Mouse (Mus musculus) hindbrain, embryonic 14.5 days (tissue): Measurements from ENCODE around the gene Tbcd. TPM values are rescaled to one million over a fixed set of nuclear protein-coding genes. Genes with fewer than 3 reads are reported as not detected.

Experiments used
- ATAC-seq: fragments of 200-750 bp; cut with Nextera tagmentation; 2 replicates; pipeline ENCODE4 v1.8.0; 2017; ENCODE audit warnings: moderate number of reproducible peaks, mild to moderate bottlenecking, moderate TSS enrichment, moderate library complexity; ENCODE audit not compliant: low FRiP score
- DNase-seq: peaks from one replicate; pipeline ENCODE4 v3.0.0-alpha.2; 2015; ENCODE audit warnings: low spot score
- H3K27ac ChIP-seq: fragments of 300-500 bp; sonication (generic); 2 replicates; pipeline ENCODE4 v1.5.1; 2014; ENCODE audit warnings: mild to moderate bottlenecking, moderate library complexity
- H3K27me3 ChIP-seq: fragments of 300-500 bp; sonication (generic); 2 replicates; pipeline ENCODE4 v1.6.1; 2014; ENCODE audit warnings: mild to moderate bottlenecking, low read length, mixed read lengths; ENCODE audit not compliant: control insufficient read depth, insufficient read depth
- H3K36me3 ChIP-seq: fragments of 300-500 bp; sonication (generic); replicated peaks from 2 replicates; pipeline ENCODE4 v1.6.1; 2014; ENCODE audit not compliant: control insufficient read depth, insufficient read depth
- H3K4me1 ChIP-seq: fragments of 300-500 bp; sonication (generic); replicated peaks from 2 replicates; pipeline ENCODE4 v1.6.1; 2014; ENCODE audit warnings: antibody characterized with exemption, low read length, mixed read lengths; ENCODE audit not compliant: control insufficient read depth, insufficient read depth
- H3K4me2 ChIP-seq: fragments of 300-500 bp; sonication (generic); replicated peaks from 2 replicates; pipeline ENCODE4 v1.6.1; 2014; ENCODE audit warnings: mild to moderate bottlenecking, moderate library complexity
- H3K4me3 ChIP-seq: fragments of 300-500 bp; sonication (generic); replicated peaks from 2 replicates; pipeline ENCODE4 v1.5.1; 2014; ENCODE audit warnings: mild to moderate bottlenecking, low read length
- H3K9ac ChIP-seq: fragments of 300-500 bp; sonication (generic); 2 replicates; pipeline ENCODE4 v1.6.1; 2014
- H3K9me3 ChIP-seq: fragments of 300-500 bp; sonication (generic); 2 replicates; pipeline ENCODE4 v1.6.1; 2016; ENCODE audit warnings: low read length; ENCODE audit not compliant: control insufficient read depth
- WGBS: fragments of 180-500 bp; shearing (Covaris S2); extraction: QIAGEN DNeasy Blood & Tissue Kit; methylation state at CpG from one replicate; pipeline ENCODE4 v1.1.7; 2014; 5-methylcytosine and 5-hydroxymethylcytosine counted together
- polyA plus RNA-seq: library from polyadenylated mRNA; unstranded; fragments of >200 nt; fragmentation: Nextera tagmentation; extraction: Ambion mirVana; gene quantifications from 2 replicates; pipeline ENCODE4 v1.2.1, GENCODE M21; 2014

Gene Tbcd
- polyA plus RNA-seq, result 55.7 and 57.7 TPM in 2 replicates

DNA sequence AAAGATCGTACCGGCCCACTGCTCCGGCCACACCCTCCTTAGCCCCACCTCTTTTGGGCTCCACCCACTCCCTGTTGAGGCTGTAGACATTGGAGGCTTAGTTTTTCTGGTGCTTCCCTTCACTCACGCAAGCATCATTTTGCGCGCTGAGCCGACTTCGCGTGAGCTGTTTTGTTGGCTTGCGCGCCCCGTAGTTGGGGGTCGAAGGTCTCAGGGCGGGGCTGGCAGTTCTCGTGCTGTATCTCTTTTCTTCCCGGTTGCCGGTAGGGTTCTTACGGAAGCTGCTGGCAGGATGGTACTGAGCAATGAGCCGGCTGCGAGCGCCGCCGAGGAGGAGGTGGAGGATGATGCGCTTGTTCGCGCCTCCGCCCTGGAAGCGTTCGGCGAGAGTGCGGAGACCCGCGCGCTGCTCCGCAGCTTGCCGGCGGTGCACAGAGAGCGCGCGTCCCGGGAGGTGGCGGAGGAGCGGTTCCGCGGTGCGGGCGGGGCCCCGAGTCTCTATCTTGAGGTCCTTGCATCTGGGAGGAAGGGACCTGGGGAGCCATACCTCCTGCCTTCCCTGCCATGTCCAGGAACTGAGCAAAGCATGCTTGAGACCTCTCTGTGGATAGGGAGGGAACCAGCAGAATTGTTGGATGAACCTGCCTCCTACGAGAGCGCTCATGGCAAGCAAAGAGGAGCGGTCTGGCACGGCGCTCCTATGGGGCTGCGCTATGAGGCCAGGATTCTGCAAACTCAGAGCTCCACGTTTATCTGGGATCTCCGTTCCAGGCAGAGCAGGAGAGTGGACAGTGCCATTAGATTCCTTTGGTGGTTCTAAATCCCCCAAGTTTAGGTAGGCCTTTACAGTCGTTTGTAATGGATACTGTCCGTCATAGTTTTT, at the start of gene Tbcd:
Tbcd (plus strand) TSS at position 197 of the 883 bp plus-strand sequence.
- H3K27ac ChIP-seq, result peak within 1 kb of the TSS; percentile 80
- under 1% methylated on average over 58 of the region's 58 CpGs for WGBS
- peak within 1 kb of the TSS; percentile 76 for H3K4me3 ChIP-seq
- H3K27me3 ChIP-seq, result no peaks in the 10 kb centered on the region
- H3K4me2 ChIP-seq, result peak within 1 kb of the TSS; percentile 77
- H3K9ac ChIP-seq, result peak within 1 kb of the TSS; percentile 78
- ATAC-seq, result peak; percentile 93
- peaks cover 17% of the 10 kb centered on the region for H3K4me1 ChIP-seq
- peak; percentile 97 for DNase-seq
- peaks cover 10% of the 10 kb centered on the region; the same call in 1 of the 2 replicates for H3K36me3 ChIP-seq
- no peaks in the 10 kb centered on the region for H3K9me3 ChIP-seq

DNA sequence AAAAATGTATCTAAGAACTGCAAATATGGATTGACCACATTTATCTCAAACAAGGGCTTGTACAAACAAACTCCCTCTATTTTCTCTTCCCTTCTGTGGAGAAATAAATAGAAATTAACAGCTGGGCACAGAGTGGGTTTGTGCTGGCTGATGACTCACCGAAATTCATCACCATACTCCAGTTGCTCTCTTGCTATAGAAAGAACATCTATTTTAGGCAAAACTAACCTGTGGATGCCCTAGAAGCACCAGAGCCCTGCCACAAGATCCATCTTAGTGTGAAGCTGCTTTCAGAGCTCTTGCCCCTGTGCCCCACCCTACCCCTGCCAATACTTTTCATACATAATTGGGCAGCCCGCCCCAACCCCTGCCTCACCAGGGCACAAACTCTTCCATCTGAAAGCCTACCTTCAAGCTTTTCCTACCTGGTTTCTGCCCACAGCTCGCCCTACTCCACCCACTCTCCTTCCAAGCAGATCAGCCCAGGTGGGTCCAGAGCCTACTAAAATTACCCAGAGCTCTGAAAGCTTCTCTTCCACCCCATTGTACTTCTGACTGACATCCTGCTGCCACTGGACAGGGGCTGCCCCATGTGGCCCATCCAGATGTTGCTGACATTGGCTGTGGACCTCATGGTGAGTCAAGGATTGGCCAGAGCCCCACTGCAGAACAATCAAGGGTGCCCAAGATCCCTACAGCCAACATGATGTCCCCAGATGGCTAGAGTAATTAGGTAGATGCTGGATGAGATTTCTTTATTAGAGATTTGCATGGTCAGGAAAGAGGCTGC, 44.2 kb upstream of the Tbcd start:
- DNase-seq, result no peak
- Histone ChIP-seq H3K9ac (no peak overlapping the region), H3K36me3 (no peaks in the 10 kb centered on the region), H3K27ac (no peak overlapping the region), H3K4me2 (no peak overlapping the region), H3K9me3 (no peaks in the 10 kb centered on the region), H3K27me3 (no peaks in the 10 kb centered on the region), H3K4me3 (no peak overlapping the region), H3K4me1 (no peaks in the 10 kb centered on the region)
- 74% methylated on average over 3 of the region's 3 CpGs for WGBS
- ATAC-seq, result no peak

DNA sequence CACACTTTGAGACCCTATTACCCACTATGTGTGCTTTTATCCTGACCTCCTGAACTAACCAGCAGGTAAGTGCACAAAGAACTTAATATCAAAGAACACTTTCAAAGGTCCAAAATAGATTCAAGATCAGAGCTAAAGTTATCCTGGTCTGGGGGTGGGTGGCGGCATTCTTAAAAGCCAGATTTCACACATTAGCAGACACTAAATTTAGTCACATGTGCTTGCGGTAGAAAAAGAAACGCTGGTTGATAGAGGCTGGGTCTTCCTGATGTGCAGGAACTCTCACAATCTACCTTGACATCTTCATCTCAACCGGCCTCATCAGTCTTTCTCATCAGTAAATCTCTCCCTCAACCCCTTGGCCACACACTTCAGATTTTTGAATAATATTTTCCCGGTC, 37.0 kb upstream of the Tbcd start:
- H3K36me3 ChIP-seq, result no peaks in the 10 kb centered on the region
- ATAC-seq (no peak), DNase-seq (no peak)
- H3K27ac ChIP-seq, result no peak overlapping the region
- no peak overlapping the region for H3K9ac ChIP-seq
- H3K4me2 ChIP-seq, result no peak overlapping the region
- no peak overlapping the region for H3K4me3 ChIP-seq
- H3K4me1 ChIP-seq, result no peaks in the 10 kb centered on the region
- no peaks in the 10 kb centered on the region for H3K9me3 ChIP-seq
- WGBS, result 90% methylated on average over 5 of the region's 5 CpGs
- no peaks in the 10 kb centered on the region for H3K27me3 ChIP-seq

DNA sequence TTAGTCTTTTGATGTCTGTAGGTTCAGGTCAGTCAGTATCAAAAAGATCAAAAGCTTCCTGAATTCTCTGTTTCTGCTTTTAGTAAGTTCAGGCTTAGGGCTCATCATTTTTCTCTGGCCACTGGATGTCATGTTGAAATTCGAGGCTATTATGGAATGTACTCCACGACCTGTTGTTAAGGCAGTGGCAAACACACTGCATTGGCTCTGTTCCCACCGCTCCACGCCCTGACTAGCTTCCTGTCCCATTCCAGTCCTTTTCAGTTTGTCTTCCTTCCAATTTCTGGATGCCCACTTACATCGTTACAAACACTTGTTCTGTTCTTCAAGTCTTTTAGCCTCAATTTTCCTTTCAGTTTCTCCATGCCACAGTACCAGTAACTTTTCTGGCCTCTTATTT, 36.4 kb upstream of the Tbcd start:
- ATAC-seq, result no peak
- DNase-seq, result no peak
- Histone ChIP-seq H3K4me1 (no peaks in the 10 kb centered on the region), H3K4me3 (no peak overlapping the region), H3K4me2 (no peak overlapping the region), H3K9me3 (no peaks in the 10 kb centered on the region), H3K9ac (no peak overlapping the region), H3K36me3 (no peaks in the 10 kb centered on the region), H3K27ac (no peak overlapping the region), H3K27me3 (no peaks in the 10 kb centered on the region)
- WGBS, result 79% methylated on average over 5 of the region's 5 CpGs

DNA sequence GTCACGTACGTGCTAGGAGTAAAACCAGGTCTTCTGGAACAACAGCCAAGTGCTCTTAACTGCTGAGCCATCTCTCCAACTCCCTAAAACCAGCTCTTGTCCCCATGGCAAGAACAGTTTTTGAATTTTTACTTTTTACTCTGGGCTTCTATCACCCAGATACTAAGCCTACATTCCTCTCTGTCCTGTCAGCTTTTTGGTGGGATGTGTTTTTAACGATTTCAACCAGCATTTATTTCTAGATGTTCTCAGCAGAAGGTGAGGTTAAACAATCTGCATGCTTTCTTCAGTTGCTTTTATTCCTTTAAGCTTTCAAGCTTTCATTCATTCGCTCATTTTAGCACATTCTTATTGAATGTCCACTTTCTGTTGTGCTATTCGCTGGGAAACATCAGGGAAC, 33.8 kb upstream of the Tbcd start:
- no peaks in the 10 kb centered on the region for H3K27me3 ChIP-seq
- no peak overlapping the region for H3K4me3 ChIP-seq
- H3K9me3 ChIP-seq, result no peaks in the 10 kb centered on the region
- 89% methylated on average over 5 of the region's 5 CpGs for WGBS
- no peak overlapping the region for H3K9ac ChIP-seq
- no peaks in the 10 kb centered on the region for H3K36me3 ChIP-seq
- no peak for ATAC-seq
- no peak for DNase-seq
- H3K4me2 ChIP-seq, result no peak overlapping the region
- peaks cover 7% of the 10 kb centered on the region for H3K4me1 ChIP-seq
- H3K27ac ChIP-seq, result no peak overlapping the region

DNA sequence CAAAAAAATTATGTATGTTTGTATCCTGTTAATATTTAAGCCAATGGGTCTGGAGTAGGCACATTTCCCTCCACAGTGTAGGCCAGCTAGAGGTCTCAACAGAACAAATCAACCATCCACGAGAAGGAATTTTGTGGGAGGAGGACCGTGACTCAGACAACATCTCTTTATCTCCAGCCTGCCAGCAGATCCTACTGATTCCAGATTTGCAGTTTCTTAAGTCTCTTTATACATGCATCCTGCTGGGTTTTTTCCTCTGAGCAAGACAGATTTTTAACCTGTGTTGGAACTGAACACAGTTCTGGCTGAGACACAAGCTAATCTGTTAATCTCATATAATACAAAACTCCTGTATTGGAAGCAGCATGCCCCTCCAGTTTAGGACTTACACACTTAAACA, 32.8 kb upstream of the Tbcd start:
- H3K36me3 ChIP-seq, result no peaks in the 10 kb centered on the region
- no peak overlapping the region for H3K4me2 ChIP-seq
- peaks cover 7% of the 10 kb centered on the region for H3K4me1 ChIP-seq
- H3K27ac ChIP-seq, result no peak overlapping the region
- no peak overlapping the region for H3K9ac ChIP-seq
- H3K27me3 ChIP-seq, result no peaks in the 10 kb centered on the region
- 77% methylated on average over 2 of the region's 2 CpGs for WGBS
- H3K9me3 ChIP-seq, result no peaks in the 10 kb centered on the region
- ATAC-seq (no peak), DNase-seq (no peak)
- H3K4me3 ChIP-seq, result no peak overlapping the region

DNA sequence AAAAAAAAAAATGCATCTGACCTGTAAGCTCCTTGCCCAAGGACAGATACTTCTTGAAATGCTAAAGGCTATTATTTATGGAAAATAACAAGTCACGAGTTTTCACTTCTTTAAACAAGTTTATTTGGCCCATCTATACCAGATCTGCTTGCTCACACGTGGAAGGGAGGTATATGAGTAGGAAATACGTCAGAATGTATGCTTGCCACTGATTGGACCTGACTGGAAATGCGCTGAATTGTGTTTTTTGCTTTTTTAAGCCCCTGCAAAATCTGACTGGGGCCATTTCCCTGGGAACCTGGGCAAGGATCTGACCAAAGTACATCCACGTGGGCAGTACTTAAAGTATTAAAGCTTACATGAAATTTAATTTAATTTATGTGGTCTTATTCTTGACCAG, 31.4 kb upstream of the Tbcd start:
- H3K36me3 ChIP-seq, result 0 out of 2 replicates have a peak, but pooled peaks cover 1% of the 10 kb centered on the region
- H3K4me2 ChIP-seq, result peak overlapping the region; percentile 92
- H3K9me3 ChIP-seq, result no peaks in the 10 kb centered on the region
- DNase-seq (no peak), ATAC-seq (no peak)
- no peak overlapping the region for H3K27ac ChIP-seq
- H3K4me3 ChIP-seq, result peak overlapping the region; percentile 86; the same call in 1 of the 2 replicates
- no peaks in the 10 kb centered on the region for H3K27me3 ChIP-seq
- peaks cover 7% of the 10 kb centered on the region for H3K4me1 ChIP-seq
- 49% methylated on average over 5 of the region's 5 CpGs for WGBS
- peak overlapping the region; percentile 40; the same call in 1 of the 2 replicates for H3K9ac ChIP-seq

DNA sequence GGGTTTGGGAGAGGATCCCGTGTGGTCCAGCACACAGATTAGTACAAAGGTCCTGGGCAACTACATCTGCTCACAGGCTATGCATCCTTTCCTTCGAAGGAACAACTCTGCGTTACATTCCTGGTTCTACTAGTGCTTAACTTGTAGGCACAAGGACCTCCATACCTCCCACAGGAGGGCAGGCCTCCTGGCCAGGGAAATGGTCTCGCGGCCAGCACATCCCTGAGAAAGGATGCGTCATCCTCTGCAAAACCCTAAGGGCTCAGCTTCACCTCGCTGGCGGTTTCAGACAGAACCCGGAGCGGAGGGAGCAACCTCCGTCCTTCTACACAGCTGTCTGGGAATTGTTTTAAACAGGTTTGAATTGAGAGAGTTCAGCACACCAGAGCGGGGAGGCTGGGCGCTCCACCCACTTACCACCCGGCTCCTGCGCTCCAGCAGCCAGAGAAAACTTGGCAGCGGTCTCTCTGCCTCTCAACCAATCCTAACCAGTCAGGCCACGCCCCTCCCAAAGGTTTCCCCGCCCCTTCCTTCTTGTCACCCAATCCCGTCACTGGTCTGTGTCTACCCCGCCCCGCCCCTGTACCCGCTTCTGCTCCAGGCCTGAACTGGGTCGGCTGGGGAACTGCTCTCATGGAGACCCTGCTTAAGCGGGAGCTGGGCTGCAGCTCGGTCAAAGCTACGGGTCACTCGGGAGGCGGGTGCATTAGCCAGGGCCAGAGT, 30.8 kb upstream of the Tbcd start, which contains the start of gene Fn3krp:
Fn3krp (plus strand) TSS at position 572 of the 723 bp plus-strand sequence.
- H3K36me3 ChIP-seq, result 0 out of 2 replicates have a peak, but pooled peaks cover 7% of the 10 kb centered on the region
- WGBS, result 2% methylated on average over 28 of the region's 28 CpGs
- peak; percentile 96 for DNase-seq

More for the DNA sequence above, 30.8 kb upstream of the Tbcd start, which contains the start of gene Fn3krp:
- ATAC-seq, result peak; percentile 99
- Histone ChIP-seq H3K27ac (peak within 1 kb of the TSS; percentile 64), H3K27me3 (no peaks in the 10 kb centered on the region), H3K4me3 (peak within 1 kb of the TSS; percentile 86), H3K9ac (peak within 1 kb of the TSS; percentile 74), H3K9me3 (no peaks in the 10 kb centered on the region), H3K4me2 (peak within 1 kb of the TSS; percentile 92), H3K4me1 (peaks cover 7% of the 10 kb centered on the region)
